Mouse (Mus musculus) A20 (cell line): ENCODE measurements around the gene Gpc2.
A peak's percentile ranks its signal among the peaks of the same experiment; 100 is the strongest.

Experiments used
- DNase-seq: peaks from one replicate; pipeline ENCODE4 v3.0.0-alpha.2; 2011; ENCODE audit warnings: low read depth, low spot score

Gene Gpc2

DNA sequence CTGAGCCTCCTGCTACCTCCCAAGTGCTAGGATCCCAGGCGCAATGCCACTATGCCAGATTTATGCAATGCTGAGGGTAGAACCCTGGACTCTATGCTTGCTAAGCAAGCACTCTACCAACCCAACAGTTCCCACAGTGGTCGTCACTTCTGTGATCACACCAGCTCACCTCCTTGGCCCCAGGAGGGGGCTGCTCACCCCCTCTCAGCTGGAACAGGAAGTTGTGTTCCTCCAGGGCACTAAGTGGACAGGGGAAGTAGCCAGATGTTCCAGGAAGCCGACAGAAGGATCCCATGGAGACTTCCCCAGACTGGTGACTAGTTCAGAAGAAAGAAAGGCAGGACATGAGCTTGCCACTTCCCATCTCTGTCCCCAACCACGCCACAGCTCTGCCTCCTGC is 17.8 kb downstream of the Gpc2 start:
- DNase-seq, result no peak

DNA sequence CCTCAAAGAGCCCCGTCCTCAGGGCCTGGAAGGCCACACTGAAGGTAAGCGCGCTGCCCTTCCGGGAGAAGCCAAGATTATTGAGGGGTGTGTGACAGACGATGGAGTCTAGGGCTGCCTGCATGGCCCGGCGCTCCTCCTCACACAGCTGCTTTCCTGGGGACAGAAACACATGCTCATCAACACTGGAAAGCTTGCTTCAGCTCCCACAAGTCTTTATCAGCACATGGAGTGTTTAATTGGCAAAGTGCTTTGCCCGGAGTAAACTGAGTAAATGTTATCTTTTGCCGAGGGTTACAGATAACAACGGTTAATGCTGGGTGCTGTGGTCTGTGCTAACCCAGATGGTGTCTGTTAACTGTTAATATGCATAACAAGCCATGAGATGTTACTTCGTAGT is 19.0 kb downstream of the Gpc2 start:
- no peak for DNase-seq

- no peak for DNase-seq
Observed at GRCm38 (mm10) chr5:138260051-138260450, 19.8 kb downstream of the Gpc2 start.

DNA sequence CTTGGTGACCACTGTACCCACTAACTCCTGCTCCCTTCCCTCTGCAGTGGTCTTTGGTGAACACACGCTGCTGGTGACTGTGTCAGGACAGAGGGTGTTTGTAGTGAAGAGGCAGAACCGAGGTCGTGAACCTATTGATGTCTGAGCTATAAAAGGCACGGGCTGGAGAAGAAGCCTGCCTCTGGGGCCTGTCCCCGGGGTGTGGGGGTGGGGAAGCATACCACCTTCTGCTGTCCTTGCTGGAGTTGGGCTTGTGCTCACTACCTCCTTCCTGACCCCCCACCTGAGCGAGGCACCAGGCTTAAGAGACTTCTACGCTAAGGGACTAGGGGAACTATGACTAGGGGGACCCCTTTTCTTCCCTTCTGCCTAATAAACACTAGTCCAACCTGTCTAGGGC is 20.8 kb downstream of the Gpc2 start:
- no peak for DNase-seq

DNA sequence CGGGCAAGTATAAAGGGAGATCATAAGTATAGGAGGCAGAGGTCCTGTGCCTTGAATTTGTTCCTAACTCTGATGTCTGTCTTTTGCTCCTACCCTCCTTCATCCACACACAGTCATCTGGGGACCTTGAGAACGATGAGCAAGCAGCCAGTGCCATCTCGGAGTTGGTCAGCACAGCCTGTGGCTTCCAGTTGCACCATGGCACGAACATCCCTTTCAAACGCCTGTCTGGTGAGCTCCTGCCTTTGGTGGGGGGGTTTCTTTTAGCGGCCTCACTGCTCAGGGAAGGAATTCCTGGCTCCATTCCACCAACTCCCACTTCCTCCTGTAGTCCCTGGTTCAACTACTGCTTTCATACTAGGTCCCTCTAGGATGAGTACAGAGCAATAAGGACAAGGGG is 21.3 kb downstream of the Gpc2 start:
- no peak for DNase-seq

DNA sequence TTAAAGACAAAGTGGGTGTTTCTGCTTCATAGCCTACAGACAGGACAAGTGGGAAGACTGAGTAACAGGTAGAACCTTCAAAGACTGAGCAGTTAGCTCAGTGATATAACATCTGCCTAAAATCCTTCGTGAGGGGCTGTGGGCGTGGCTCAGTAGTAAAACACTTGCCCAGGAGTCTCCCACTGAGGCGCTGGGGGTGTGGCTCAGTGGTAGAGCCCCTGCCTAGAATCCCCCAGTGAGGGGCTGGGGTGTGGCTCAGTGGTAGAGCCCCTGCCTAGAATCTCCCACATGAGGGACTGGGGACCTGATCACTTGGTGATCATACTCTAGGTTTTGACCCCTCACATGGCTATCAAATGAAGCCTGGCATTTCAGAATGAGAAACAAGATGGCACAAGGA is 21.7 kb downstream of the Gpc2 start:
- no peak for DNase-seq

DNA sequence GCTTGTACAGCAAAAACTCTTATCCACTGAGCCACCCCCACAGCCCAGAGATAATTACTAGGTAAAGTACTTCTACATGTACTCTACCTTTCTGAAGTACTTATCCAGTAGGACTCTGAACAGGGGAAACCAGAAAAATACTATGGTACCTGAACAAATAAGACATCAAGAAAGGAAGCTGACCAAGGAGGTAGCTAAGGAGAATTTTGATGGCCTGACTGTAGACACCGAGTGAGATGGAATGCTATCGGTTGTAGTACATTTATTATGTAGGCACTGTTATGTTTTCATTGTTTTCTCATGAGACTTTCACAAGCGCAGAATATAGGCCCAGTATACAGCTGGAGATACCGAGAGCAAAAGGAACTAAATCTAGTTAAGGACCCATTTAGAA is 22.2 kb downstream of the Gpc2 start:
- no peak for DNase-seq

- DNase-seq, result peak; percentile 35
Observed at GRCm38 (mm10) chr5:138256966-138257584, 22.7 kb downstream of the Gpc2 start.

DNA sequence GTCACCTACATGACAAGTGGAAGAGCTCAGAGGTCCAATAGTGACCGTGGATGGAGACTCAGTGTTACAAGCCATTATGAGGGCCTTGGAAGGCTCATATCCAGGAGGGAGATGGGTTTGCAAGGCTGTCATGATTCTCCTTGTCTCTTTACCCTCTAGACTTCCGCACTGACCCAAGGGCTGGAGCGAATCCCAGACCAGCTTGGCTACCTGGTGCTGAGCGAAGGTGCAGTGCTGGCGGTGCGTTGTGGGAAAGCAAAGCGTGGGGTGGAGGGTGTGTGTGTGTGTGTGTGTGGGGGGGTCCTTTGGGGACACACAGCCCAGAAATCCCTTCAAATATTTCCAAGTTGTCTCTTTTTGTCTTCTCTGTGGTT is 23.7 kb downstream of the Gpc2 start:
- no peak for DNase-seq

DNA sequence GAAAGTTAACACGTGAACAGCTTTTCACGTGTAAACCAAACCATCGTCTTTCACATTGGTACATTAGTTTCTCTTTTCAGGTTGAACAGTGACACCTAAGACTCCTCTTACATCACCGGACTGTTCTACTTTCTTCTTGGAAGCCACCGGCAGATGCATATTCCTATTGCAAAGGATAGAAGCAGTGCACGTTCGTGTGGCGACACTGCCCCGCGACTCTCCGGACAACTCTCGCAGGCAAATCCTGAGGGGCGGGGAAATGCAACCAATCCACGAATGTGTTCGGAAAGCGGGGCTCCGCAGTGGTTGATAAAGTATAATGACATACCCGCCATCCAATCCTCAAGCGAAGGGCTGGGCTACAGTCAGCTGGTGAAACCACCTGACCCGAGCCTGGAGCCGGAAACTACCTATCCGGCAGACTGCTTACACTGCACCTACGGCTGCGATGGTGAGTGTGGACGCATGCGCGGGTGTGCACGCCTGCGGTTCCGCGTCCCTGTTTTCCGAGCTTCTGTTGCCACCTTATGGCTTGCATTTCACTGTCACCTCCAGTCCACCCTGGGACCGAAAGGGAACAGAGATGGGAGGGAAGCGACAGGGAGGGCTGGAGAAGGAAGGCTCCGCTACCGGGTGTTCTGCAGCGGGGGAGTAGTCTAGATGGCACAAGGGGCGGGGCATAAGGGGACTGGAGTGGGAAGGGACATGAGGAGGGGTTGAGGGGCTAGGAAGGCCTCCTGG is 24.3 kb downstream of the Gpc2 start, which contains the start of gene Lamtor4:
Gene Lamtor4 (plus strand): TSS at position 130 of the 741 bp plus-strand sequence.
- peak; percentile 97 for DNase-seq

DNA sequence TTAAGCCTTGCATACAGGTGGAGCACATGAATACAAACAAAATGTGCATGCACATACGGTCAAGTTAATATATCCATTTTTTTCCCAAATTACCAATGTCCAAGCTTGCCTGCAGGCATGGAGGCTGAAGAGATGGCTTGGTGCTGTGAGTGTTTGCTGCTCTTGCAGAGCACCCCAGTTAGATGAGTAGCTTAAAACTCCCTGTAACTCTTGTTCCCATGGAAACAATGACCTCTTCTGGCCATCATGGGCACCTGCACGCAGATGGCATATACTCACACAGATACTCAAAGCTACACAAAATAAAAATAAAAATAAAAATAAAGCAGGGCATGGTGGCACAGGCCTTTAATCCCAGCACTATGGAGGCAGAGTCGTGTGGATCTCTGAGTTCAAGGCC is 26.7 kb downstream of the Gpc2 start:
- DNase-seq, result no peak

- no peak for DNase-seq
Observed at GRCm38 (mm10) chr5:138251144-138251543, 28.7 kb downstream of the Gpc2 start.

DNA sequence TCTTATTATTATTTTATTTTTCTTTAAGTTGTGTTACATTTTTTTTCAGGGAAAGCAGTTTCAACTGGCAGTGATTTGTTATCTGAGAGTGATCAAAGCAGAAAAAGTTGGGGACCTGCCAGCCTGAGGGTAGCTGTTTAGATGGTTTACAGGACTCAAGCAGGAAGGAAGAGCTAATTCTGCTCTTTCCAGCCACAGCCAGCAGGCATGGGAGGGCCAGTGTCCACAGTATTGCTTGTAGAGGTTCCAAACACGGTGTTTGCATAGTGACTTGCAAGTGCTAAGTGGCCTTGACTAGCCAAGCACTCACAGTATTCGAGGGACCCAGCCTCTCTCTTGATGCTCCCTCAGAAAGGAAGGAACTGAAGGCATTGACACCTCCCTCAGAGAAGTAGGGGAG is 38.3 kb downstream of the Gpc2 start:
- no peak for DNase-seq

DNA sequence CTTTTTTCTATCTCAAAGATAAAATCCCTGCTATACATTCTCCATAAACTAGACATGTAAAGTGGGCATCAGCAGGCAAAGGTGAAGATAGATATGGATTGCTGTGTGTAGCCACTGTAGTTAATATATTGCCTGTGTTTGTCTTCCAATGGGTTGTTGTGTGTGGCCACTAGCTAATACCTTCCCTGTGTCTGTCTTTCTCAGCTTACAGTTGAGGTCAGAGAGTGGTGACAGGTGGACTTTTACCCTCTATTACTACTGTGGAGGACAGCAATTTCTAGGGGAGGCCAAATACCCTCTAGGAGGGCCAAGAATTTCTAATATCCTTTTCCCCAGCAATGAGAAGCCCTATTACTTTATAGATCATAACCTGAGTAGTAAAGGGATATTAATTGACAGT is 45.6 kb downstream of the Gpc2 start:
- no peak for DNase-seq

GRCm38 (mm10) chr5:138233778-138234177 is 46.0 kb downstream of the Gpc2 start:
- no peak for DNase-seq

DNA sequence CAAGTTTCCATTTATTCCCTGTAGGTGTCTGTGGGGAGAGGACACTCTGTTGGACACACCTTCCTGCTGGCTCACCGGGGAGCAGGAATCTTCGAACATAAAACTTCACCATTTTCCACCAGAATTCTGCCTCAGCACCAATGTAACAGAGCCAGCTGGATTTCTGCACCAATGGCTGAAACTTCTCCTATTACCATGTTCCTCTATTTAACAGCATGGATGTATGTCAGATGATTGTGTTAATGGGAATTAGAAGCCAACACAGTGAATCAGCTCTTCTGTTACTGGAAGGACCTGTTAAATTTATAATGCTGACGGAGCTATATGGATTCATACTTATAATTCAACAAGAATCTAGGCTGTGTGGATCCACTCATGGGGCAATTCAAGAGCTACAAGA is 50.3 kb downstream of the Gpc2 start:
- DNase-seq, result no peak

- DNase-seq, result peak; percentile 80
Observed at GRCm38 (mm10) chr5:138228026-138228425, 51.8 kb downstream of the Gpc2 start.

DNA sequence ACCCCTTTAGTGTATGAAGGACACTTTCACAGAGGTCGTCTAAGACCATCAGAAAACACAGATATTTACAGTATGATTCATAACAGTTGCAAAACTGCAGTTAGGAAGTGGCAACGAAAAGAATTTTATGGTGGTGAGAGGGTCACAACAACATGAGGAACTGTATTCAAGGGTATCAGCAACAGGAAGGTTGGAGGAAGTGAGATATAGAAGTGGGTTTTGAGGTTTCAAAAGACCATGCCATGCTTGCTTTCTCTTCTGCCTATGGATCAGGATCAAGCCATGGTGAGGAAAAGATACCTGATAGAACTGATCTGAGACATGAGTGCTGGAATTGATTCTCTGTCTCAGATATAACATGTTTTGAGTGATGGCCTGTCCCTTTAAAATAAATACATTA is 52.4 kb downstream of the Gpc2 start:
- peak; percentile 45 for DNase-seq

DNA sequence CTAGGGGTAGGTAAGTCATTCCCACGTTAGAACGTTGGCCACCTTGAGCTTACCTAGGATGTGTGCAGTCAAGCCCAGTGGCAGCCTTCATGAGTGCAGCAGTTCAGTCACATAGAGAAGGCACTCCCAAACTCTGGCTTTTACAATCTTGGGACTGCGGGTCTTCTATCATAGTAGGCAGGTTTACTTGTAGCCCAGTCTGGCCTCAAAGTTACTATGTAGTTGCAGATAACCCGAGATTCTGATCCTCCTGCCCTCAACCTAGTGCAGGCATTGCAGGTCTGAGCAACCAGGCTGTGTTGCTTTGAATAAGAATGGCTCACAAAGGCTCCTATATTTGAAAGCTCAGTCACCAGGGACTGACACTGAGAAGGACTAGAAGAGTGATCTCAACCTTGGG is 53.3 kb downstream of the Gpc2 start:
- no peak for DNase-seq

- DNase-seq, result no peak
Observed at GRCm38 (mm10) chr5:138225700-138226099, 54.1 kb downstream of the Gpc2 start, which contains the start of gene Nxpe5. TSS of gene Nxpe5 (plus strand) at chr5:138225898.
